Mouse (Mus musculus): ENCODE measurements around the gene Olfr763. TPM values are rescaled to one million over a fixed set of nuclear protein-coding genes. Genes with fewer than 3 reads are reported as not detected.
"Not testable (repeated sequence)": the region's sequence is repeated elsewhere in the genome, so short reads cannot be mapped to it uniquely, and the experiment has no call there.

The Olfr763 gene
- polyA plus RNA-seq, 1 experiment, result not detected

- Histone ChIP-seq H3K9ac (ENCODE audit: low read depth, poor library complexity, severe bottlenecking) (no peak overlapping the region), H3K4me3 (ENCODE audit: low read depth, low read length) (no peak overlapping the region), H3K4me1 (ENCODE audit: control insufficient read depth, insufficient read depth, low read length) (no peaks in the 10 kb centered on the region), H3K27me3 (ENCODE audit: control insufficient read depth, insufficient read depth, low read length, poor library complexity, severe bottlenecking) (no peaks in the 10 kb centered on the region), H3K9me3 (replicated peaks; ENCODE audit: control insufficient read depth, insufficient read depth, low read length, poor library complexity, severe bottlenecking) (no peaks in the 10 kb centered on the region), H3K27ac (ENCODE audit: insufficient read depth, low read length) (no peak overlapping the region), H3K36me3 (ENCODE audit: control insufficient read depth, insufficient read depth, low read length, poor library complexity, severe bottlenecking) (no peaks in the 10 kb centered on the region)
- no peak for TF ChIP-seq CTCF (IDR thresholded peaks at IDR 0.05; ENCODE audit: low read depth, low read length)
These were observed 34.2 kb upstream of the Olfr763 start for GRCm38 (mm10) chr10:128976395-128976794.

GRCm38 (mm10) chr10:128977522-128978114, 33.0 kb upstream of the Olfr763 start:
- Histone ChIP-seq H3K4me3 (ENCODE audit: low read depth, low read length) (no peak overlapping the region), H3K4me1 (ENCODE audit: control insufficient read depth, insufficient read depth, low read length) (peaks cover 2% of the 10 kb centered on the region), H3K9ac (ENCODE audit: low read depth, poor library complexity, severe bottlenecking) (no peak overlapping the region), H3K27me3 (ENCODE audit: control insufficient read depth, insufficient read depth, low read length, poor library complexity, severe bottlenecking) (no peaks in the 10 kb centered on the region), H3K36me3 (ENCODE audit: control insufficient read depth, insufficient read depth, low read length, poor library complexity, severe bottlenecking) (no peaks in the 10 kb centered on the region), H3K27ac (ENCODE audit: insufficient read depth, low read length) (no peak overlapping the region), H3K9me3 (replicated peaks; ENCODE audit: control insufficient read depth, insufficient read depth, low read length, poor library complexity, severe bottlenecking) (no peaks in the 10 kb centered on the region)
- TF ChIP-seq CTCF (IDR thresholded peaks at IDR 0.05; ENCODE audit: low read depth, low read length), result peak; percentile 81
- TF ChIP-seq POLR2A (IDR thresholded peaks at IDR 0.05; ENCODE audit: insufficient read depth, low read length), result no peak

- no peak overlapping the region for H3K9ac ChIP-seq (ENCODE audit: low read depth, poor library complexity, severe bottlenecking)
- no peaks in the 10 kb centered on the region for H3K27me3 ChIP-seq (ENCODE audit: control insufficient read depth, insufficient read depth, low read length, poor library complexity, severe bottlenecking)
- no peak for TF ChIP-seq POLR2A (IDR thresholded peaks at IDR 0.05; ENCODE audit: insufficient read depth, low read length)
- no peak for TF ChIP-seq CTCF (IDR thresholded peaks at IDR 0.05; ENCODE audit: low read depth, low read length)
- peak; percentile 55; the same call in 1 of the 2 replicates for TF ChIP-seq EP300 (IDR thresholded peaks at IDR 0.05; ENCODE audit: insufficient read depth, low read depth, low read length)
- H3K27ac ChIP-seq (ENCODE audit: insufficient read depth, low read length), result peak overlapping the region; percentile 2; the same call in 1 of the 2 replicates
- H3K36me3 ChIP-seq (ENCODE audit: control insufficient read depth, insufficient read depth, low read length, poor library complexity, severe bottlenecking), result no peaks in the 10 kb centered on the region
- no peak overlapping the region for H3K4me3 ChIP-seq (ENCODE audit: low read depth, low read length)
- peaks cover 2% of the 10 kb centered on the region for H3K4me1 ChIP-seq (ENCODE audit: control insufficient read depth, insufficient read depth, low read length)
- no peaks in the 10 kb centered on the region for H3K9me3 ChIP-seq (replicated peaks; ENCODE audit: control insufficient read depth, insufficient read depth, low read length, poor library complexity, severe bottlenecking)
These were observed 29.8 kb upstream of the Olfr763 start for GRCm38 (mm10) chr10:128980644-128981365.

GRCm38 (mm10) chr10:128989131-128989530, 21.5 kb upstream of the Olfr763 start, which contains the start of gene Olfr9:
Gene Olfr9 (plus strand): TSS chr10:128989431.
- not testable (repeated sequence) for H3K36me3 ChIP-seq (ENCODE audit: control insufficient read depth, insufficient read depth, low read length, poor library complexity, severe bottlenecking); H3K4me3 ChIP-seq (ENCODE audit: low read depth, low read length); H3K9me3 ChIP-seq (replicated peaks; ENCODE audit: control insufficient read depth, insufficient read depth, low read length, poor library complexity, severe bottlenecking); H3K9ac ChIP-seq (ENCODE audit: low read depth, poor library complexity, severe bottlenecking); H3K27me3 ChIP-seq (ENCODE audit: control insufficient read depth, insufficient read depth, low read length, poor library complexity, severe bottlenecking); H3K4me1 ChIP-seq (ENCODE audit: control insufficient read depth, insufficient read depth, low read length); H3K27ac ChIP-seq (ENCODE audit: insufficient read depth, low read length)

GRCm38 (mm10) chr10:128990129-128990850, 20.3 kb upstream of the Olfr763 start:
- not testable (repeated sequence) for H3K27me3 ChIP-seq (ENCODE audit: control insufficient read depth, insufficient read depth, low read length, poor library complexity, severe bottlenecking); H3K9ac ChIP-seq (ENCODE audit: low read depth, poor library complexity, severe bottlenecking); H3K9me3 ChIP-seq (replicated peaks; ENCODE audit: control insufficient read depth, insufficient read depth, low read length, poor library complexity, severe bottlenecking); H3K36me3 ChIP-seq (ENCODE audit: control insufficient read depth, insufficient read depth, low read length, poor library complexity, severe bottlenecking); H3K4me3 ChIP-seq (ENCODE audit: low read depth, low read length); H3K4me1 ChIP-seq (ENCODE audit: control insufficient read depth, insufficient read depth, low read length); H3K27ac ChIP-seq (ENCODE audit: insufficient read depth, low read length)

- H3K9me3 ChIP-seq (replicated peaks; ENCODE audit: control insufficient read depth, insufficient read depth, low read length, poor library complexity, severe bottlenecking), result no peaks in the 10 kb centered on the region
- TF ChIP-seq EP300 (IDR thresholded peaks at IDR 0.05; ENCODE audit: insufficient read depth, low read depth, low read length) (no peak), POLR2A (IDR thresholded peaks at IDR 0.05; ENCODE audit: insufficient read depth, low read length) (no peak), CTCF (IDR thresholded peaks at IDR 0.05; ENCODE audit: low read depth, low read length) (no peak)
- H3K27ac ChIP-seq (ENCODE audit: insufficient read depth, low read length), result no peak overlapping the region
- H3K4me1 ChIP-seq (ENCODE audit: control insufficient read depth, insufficient read depth, low read length), result no peaks in the 10 kb centered on the region
- H3K4me3 ChIP-seq (ENCODE audit: low read depth, low read length), result no peak overlapping the region
- no peaks in the 10 kb centered on the region for H3K27me3 ChIP-seq (ENCODE audit: control insufficient read depth, insufficient read depth, low read length, poor library complexity, severe bottlenecking)
- no peak overlapping the region for H3K9ac ChIP-seq (ENCODE audit: low read depth, poor library complexity, severe bottlenecking)
- no peaks in the 10 kb centered on the region for H3K36me3 ChIP-seq (ENCODE audit: control insufficient read depth, insufficient read depth, low read length, poor library complexity, severe bottlenecking)
These were observed 19.6 kb upstream of the Olfr763 start for GRCm38 (mm10) chr10:128990994-128991393.

Measured in ES-Bruce4 (cell line).